Mouse (Mus musculus) CH12.LX (cell line): Measurements from ENCODE around the gene Mgat5. TPM values are rescaled to one million over a fixed set of nuclear protein-coding genes. Genes with fewer than 3 reads are reported as not detected.

ENCODE experiments used
- DNase-seq: peaks from one replicate; pipeline ENCODE4 v3.0.0-alpha.2; 2013; ENCODE audit errors: extremely low read depth
- H3K27ac ChIP-seq: 2 replicates; pipeline ENCODE4 v1.5.1; 2012; ENCODE audit warnings: low read depth, mild to moderate bottlenecking, control low read depth, moderate library complexity; ENCODE audit not compliant: insufficient read depth
- H3K27me3 ChIP-seq: replicated peaks from 2 replicates; pipeline ENCODE3; 2012; ENCODE audit warnings: inconsistent platforms
- H3K36me3 ChIP-seq, 2 experiments: replicated peaks in 1 of 2; 2 replicates each; pipeline versions ENCODE3 to v1.6.1; 2012; ENCODE audit warnings: inconsistent platforms in 1 of 2, low read length in 1 of 2, mild to moderate bottlenecking in 1 of 2, mixed read lengths in 1 of 2, moderate library complexity in 1 of 2; ENCODE audit not compliant: control insufficient read depth in 1 of 2, insufficient read depth in 1 of 2
- H3K4me1 ChIP-seq, 2 experiments: 2 replicates each; pipeline ENCODE4 v1.6.1; 2012; ENCODE audit warnings: inconsistent platforms in 1 of 2, moderate library complexity in 1 of 2; ENCODE audit not compliant: insufficient read depth in 2 of 2, control insufficient read depth in 1 of 2
- H3K4me2 ChIP-seq: 2 replicates; pipeline ENCODE4 v1.6.1; 2012; ENCODE audit warnings: low read depth, mild to moderate bottlenecking, control low read depth; ENCODE audit not compliant: poor library complexity, insufficient read depth, severe bottlenecking
- H3K4me3 ChIP-seq, 3 experiments: fragments of 150-350 bp in 1 of 3; sonication (generic) in 1 of 3; replicated peaks in 1 of 3; 2 replicates each; pipeline versions ENCODE3 to v1.5.1; 2011 to 2012; ENCODE audit warnings: low read depth in 2 of 3, low read length in 2 of 3, mild to moderate bottlenecking in 2 of 3, moderate library complexity in 2 of 3, control low read depth in 1 of 3, improper control_type of control experiment in 1 of 3, inconsistent platforms in 1 of 3, mixed read lengths in 1 of 3; ENCODE audit not compliant: poor library complexity in 1 of 3
- H3K79me2 ChIP-seq: replicated peaks from 2 replicates; pipeline ENCODE4 v1.6.1; 2012; ENCODE audit warnings: mild to moderate bottlenecking, moderate library complexity; ENCODE audit not compliant: control insufficient read depth, poor library complexity, insufficient read depth, severe bottlenecking; ENCODE audit errors: extremely low read depth
- H3K9ac ChIP-seq: 2 replicates; pipeline ENCODE4 v1.6.1; 2012; ENCODE audit warnings: low read depth, mild to moderate bottlenecking, control low read depth, moderate library complexity; ENCODE audit not compliant: insufficient read depth
- H3K9me3 ChIP-seq: replicated peaks from 2 replicates; pipeline ENCODE3; 2012; ENCODE audit warnings: low read length, inconsistent platforms, mixed read lengths
- BHLHE40 ChIP-seq: IDR thresholded peaks from 2 replicates; pipeline ENCODE4 v1.6.1; 2011; ENCODE audit warnings: mild to moderate bottlenecking, low read depth, low read length, improper control_type of control experiment
- CHD1 ChIP-seq: IDR thresholded peaks from 2 replicates; pipeline ENCODE4 v1.6.1; 2012; ENCODE audit warnings: low read depth, low read length, improper control_type of control experiment, inconsistent platforms
- E2F4 ChIP-seq: IDR thresholded peaks from 2 replicates; pipeline ENCODE4 v1.6.1; 2011; ENCODE audit warnings: low read depth, low read length, improper control_type of control experiment; ENCODE audit not compliant: insufficient replicate concordance
- ELF1 ChIP-seq: IDR thresholded peaks from 2 replicates; pipeline ENCODE4 v1.6.1; 2014; ENCODE audit warnings: low read depth, mild to moderate bottlenecking, inconsistent platforms, low read length, improper control_type of control experiment
- ETS1 ChIP-seq: conservative IDR thresholded peaks from 2 replicates; pipeline ENCODE4 v1.6.1; 2012; ENCODE audit warnings: low read depth, mild to moderate bottlenecking, inconsistent platforms, low read length, improper control_type of control experiment, moderate library complexity
- HCFC1 ChIP-seq: IDR thresholded peaks from 2 replicates; pipeline ENCODE4 v1.6.1; 2012; ENCODE audit warnings: low read depth, mild to moderate bottlenecking, inconsistent platforms, low read length, improper control_type of control experiment
- IRF4 ChIP-seq: IDR thresholded peaks from 2 replicates; pipeline ENCODE4 v1.6.1; 2014; ENCODE audit warnings: low read depth, mild to moderate bottlenecking, inconsistent platforms, low read length, improper control_type of control experiment
- JUN ChIP-seq: IDR thresholded peaks from 2 replicates; pipeline ENCODE4 v1.6.1; 2011; ENCODE audit warnings: low read depth, mild to moderate bottlenecking, low read length, improper control_type of control experiment, moderate library complexity; ENCODE audit not compliant: insufficient read depth
- JUND ChIP-seq: conservative IDR thresholded peaks from 2 replicates; pipeline ENCODE4 v1.6.1; 2011; ENCODE audit warnings: low read depth, low read length, improper control_type of control experiment
- MAX ChIP-seq: IDR thresholded peaks from 2 replicates; pipeline ENCODE4 v1.6.1; 2011; ENCODE audit warnings: low read length, improper control_type of control experiment
- MAZ ChIP-seq: IDR thresholded peaks from 2 replicates; pipeline ENCODE4 v1.6.1; 2012; ENCODE audit warnings: low read depth, mild to moderate bottlenecking, inconsistent platforms, low read length, improper control_type of control experiment, moderate library complexity
- MYC ChIP-seq: IDR thresholded peaks from 2 replicates; pipeline ENCODE4 v1.6.1; 2011; ENCODE audit warnings: low read depth, mild to moderate bottlenecking, improper control_type of control experiment, low read length
- NRF1 ChIP-seq: IDR thresholded peaks from 2 replicates; pipeline ENCODE4 v1.6.1; 2014; ENCODE audit warnings: low read depth, mild to moderate bottlenecking, inconsistent platforms, low read length, improper control_type of control experiment, moderate library complexity
- PAX5 ChIP-seq: IDR thresholded peaks from 2 replicates; pipeline ENCODE4 v1.6.1; 2012; ENCODE audit warnings: low read length, inconsistent platforms, mixed read lengths
- POLR2A ChIP-seq: IDR thresholded peaks from 2 replicates; pipeline ENCODE4 v1.6.1; 2011; ENCODE audit warnings: low read depth, mild to moderate bottlenecking, improper control_type of control experiment, low read length
- POLR2AphosphoS2 ChIP-seq: IDR thresholded peaks from 2 replicates; pipeline ENCODE4 v1.6.1; 2011; ENCODE audit warnings: low read depth, low read length, improper control_type of control experiment
- RCOR1 ChIP-seq: conservative IDR thresholded peaks from 2 replicates; pipeline ENCODE4 v1.6.1; 2012; ENCODE audit warnings: low read depth, mild to moderate bottlenecking, inconsistent platforms, low read length, improper control_type of control experiment
- SIN3A ChIP-seq: IDR thresholded peaks from 2 replicates; pipeline ENCODE4 v1.6.1; 2012; ENCODE audit warnings: low read length, improper control_type of control experiment, inconsistent platforms
- SMC3 ChIP-seq: IDR thresholded peaks from 2 replicates; pipeline ENCODE4 v1.6.1; 2011; ENCODE audit warnings: low read depth, low read length, improper control_type of control experiment
- UBTF ChIP-seq: IDR thresholded peaks from 2 replicates; pipeline ENCODE4 v1.6.1; 2012; ENCODE audit warnings: low read depth, mild to moderate bottlenecking, inconsistent platforms, low read length, improper control_type of control experiment, moderate library complexity
- USF1 ChIP-seq: IDR thresholded peaks from 2 replicates; pipeline ENCODE4 v1.6.1; 2014; ENCODE audit warnings: low read depth, mild to moderate bottlenecking, inconsistent platforms, low read length, improper control_type of control experiment
- USF2 ChIP-seq: conservative IDR thresholded peaks from 2 replicates; pipeline ENCODE4 v1.6.1; 2011; ENCODE audit warnings: low read depth, low read length, improper control_type of control experiment
- ZKSCAN1 ChIP-seq: IDR thresholded peaks from 2 replicates; pipeline ENCODE4 v1.6.1; 2012; ENCODE audit warnings: low read depth, inconsistent platforms, low read length, improper control_type of control experiment, borderline replicate concordance
- ZNF384 ChIP-seq: IDR thresholded peaks from 2 replicates; pipeline ENCODE4 v1.6.1; 2012; ENCODE audit warnings: low read depth, low read length, improper control_type of control experiment, inconsistent platforms
- dilution Hi-C: fragments of 300-500 bp; cut with MboI; formaldehyde crosslinking; loops from 2 replicates; pipeline ENCODE4 v1.14.3; 2020; ENCODE audit warnings: low sequenced_read_pairs; ENCODE audit not compliant: extremely low pct_unique_long_range_greater_than_20kb, extremely low pct_ligation_motif_present
- in situ Hi-C: fragments of 300-500 bp; cut with MboI; formaldehyde crosslinking; loops from 3 replicates; pipeline ENCODE4 v1.14.3; 2019; ENCODE audit warnings: low sequenced_read_pairs, low pct_ligation_motif_present, low pct_unique_long_range_greater_than_20kb, mixed read lengths
- polyA plus RNA-seq: library from polyadenylated mRNA; unstranded; fragments of >175 nt; gene quantifications from 2 replicates; pipeline ENCODE4 v1.2.1, GENCODE M21; 2012; ENCODE audit warnings: low read depth; ENCODE audit not compliant: insufficient read length
- total RNA-seq, 2 experiments: library from RNA; depleted of rRNA; stranded (reverse); fragments of 300-350 nt in 1 of 2; fragments of >200 nt in 1 of 2; gene quantifications; 2 replicates each; pipeline ENCODE4 v1.2.3; 2012 to 2014

Gene Mgat5
- total and polyA plus RNA-seq, 3 experiments, result 5.9 to 8.8 (median 6.6) TPM

DNA sequence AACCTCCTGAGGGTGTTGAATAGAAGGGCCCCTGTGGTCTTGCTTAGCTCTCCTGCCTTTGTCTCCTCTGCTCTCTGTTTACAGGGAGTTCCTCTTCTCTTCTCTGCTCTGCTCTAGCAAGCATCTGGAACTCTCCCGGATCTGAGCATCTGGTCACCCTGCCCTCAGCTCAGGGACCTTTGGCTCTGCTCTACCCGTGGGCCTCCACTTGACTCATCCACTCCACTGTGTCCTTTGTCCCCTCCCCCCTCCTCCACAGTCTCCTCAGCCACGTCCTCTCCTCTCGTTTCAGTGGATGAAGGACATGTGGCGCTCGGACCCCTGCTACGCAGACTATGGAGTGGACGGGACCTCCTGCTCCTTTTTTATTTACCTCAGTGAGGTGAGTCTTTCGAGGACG, 161.3 kb downstream of the Mgat5 start:
- Histone ChIP-seq H3K4me3 (no peak overlapping the region), H3K4me1 (peaks cover 0 to 7% of the 10 kb centered on the region in 2 experiments; a peak in 1 of 4 replicates), H3K9me3 (no peaks in the 10 kb centered on the region), H3K79me2 (no peaks in the 10 kb centered on the region), H3K9ac (no peak overlapping the region), H3K4me2 (no peak overlapping the region), H3K27me3 (no peaks in the 10 kb centered on the region), H3K36me3 (peaks cover 0 to 69% of the 10 kb centered on the region in 2 experiments), H3K27ac (no peak overlapping the region)
- in situ Hi-C loops (no loop called here), dilution Hi-C loops (no loop called here)
- no peak for DNase-seq
- TF ChIP-seq ZNF384 (no peak), E2F4 (no peak), NRF1 (no peak), BHLHE40 (no peak), CHD1 (no peak), UBTF (no peak), USF2 (no peak), POLR2A (no peak), MAX (no peak), SMC3 (no peak), PAX5 (no peak), ELF1 (no peak), POLR2AphosphoS2 (no peak), SIN3A (no peak)

DNA sequence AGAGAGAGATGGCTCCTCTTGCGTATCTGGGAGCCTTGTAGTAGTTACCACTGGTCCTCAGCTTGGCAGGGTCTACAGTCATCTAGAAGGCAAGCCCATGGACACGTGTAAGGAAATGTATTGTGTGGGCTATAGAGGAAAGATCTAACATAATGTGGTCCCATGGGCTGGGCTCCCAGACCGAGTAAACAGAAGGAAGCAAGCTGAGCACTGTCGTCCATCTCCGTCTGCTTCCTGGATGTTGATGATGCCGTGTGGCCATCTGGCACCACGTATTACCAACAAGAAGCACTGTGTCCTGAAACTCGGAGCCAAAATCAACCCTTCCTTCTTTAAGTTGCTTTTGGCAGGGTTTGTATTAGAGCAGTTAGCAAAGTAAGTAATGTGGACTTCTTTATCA, 163.7 kb downstream of the Mgat5 start:
- Histone ChIP-seq H3K4me3 (no peak overlapping the region), H3K9me3 (no peaks in the 10 kb centered on the region), H3K27me3 (no peaks in the 10 kb centered on the region), H3K4me1 (peaks cover 0 to 7% of the 10 kb centered on the region in 2 experiments; a peak in 1 of 4 replicates), H3K9ac (no peak overlapping the region), H3K36me3 (peaks cover 0 to 76% of the 10 kb centered on the region in 2 experiments)
- in situ Hi-C loops (no loop called here), dilution Hi-C loops (no loop called here)
- TF ChIP-seq HCFC1 (no peak), CHD1 (no peak), USF2 (no peak), ETS1 (no peak), ZKSCAN1 (no peak), E2F4 (no peak), IRF4 (no peak), MYC (no peak), BHLHE40 (no peak), ZNF384 (no peak), MAZ (no peak), JUND (no peak), RCOR1 (no peak), MAX (no peak), SMC3 (no peak), UBTF (no peak), JUN (no peak), USF1 (no peak)
- TF ChIP-seq, all 38 proteins: peak for 0
- no peak for DNase-seq
- H3K79me2 ChIP-seq, result no peaks in the 10 kb centered on the region
- H3K4me2 ChIP-seq, result no peak overlapping the region
- no peak overlapping the region for H3K27ac ChIP-seq
